Comparison of ENCODE assay signal across 9 mouse cellular contexts in the genomic region with DNA sequence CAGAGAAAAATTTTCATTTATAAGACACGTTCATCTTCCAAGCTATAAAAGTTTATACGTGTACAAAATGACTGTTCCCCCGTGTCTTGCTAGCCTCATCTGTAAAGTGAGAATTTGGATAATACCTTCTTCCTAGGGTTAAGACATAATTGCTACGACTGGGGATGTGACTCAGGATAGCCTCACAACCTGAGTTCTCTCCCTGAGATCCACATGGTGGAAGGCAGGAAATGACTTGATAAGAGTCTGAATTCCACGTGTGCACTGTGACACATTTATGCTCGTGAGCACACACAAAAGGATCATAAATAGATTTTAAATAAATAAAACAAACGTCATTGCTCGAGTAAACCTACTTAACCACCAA. TPM values are rescaled to one million over a fixed set of nuclear protein-coding genes. Genes with fewer than 3 reads are reported as not detected.
DNase-seq lines count a peak whose midpoint lies in the region; ATAC-seq lines count a peak whose summit lies in the region.
"Had no signal": no experiment of that assay in that cellular context is flagged by ENCODE, and none has a peak within 500 bp of the region (broad histone marks: within the 10 kb centered on the region; RNA-seq: fewer than 3 reads in every experiment).

No protein-coding gene starts in this region.

- no peaks in the 10 kb centered on the region for H3K9me3 ChIP-seq in hindbrain, embryonic 11.5 days (ENCODE audit: control insufficient read depth, low read length)
- H3K9me3 ChIP-seq in hindbrain, embryonic 10.5 days: 0 out of 2 replicates have a peak, but pooled peaks cover 3% of the 10 kb centered on the region
- no peaks in the 10 kb centered on the region; the same call in 1 of the 2 replicates for H3K9me3 ChIP-seq in midbrain, embryonic 13.5 days

- no peaks in the 10 kb centered on the region for H3K4me1 ChIP-seq in hindbrain, embryonic 11.5 days (replicated peaks; ENCODE audit: control insufficient read depth, insufficient read depth, low read length)
- H3K4me1 ChIP-seq in hindbrain, embryonic 10.5 days (replicated peaks): peaks cover 12% of the 10 kb centered on the region
- H3K4me1 ChIP-seq in midbrain, embryonic 13.5 days (replicated peaks): peaks cover 10% of the 10 kb centered on the region

- H3K9ac ChIP-seq in hindbrain, embryonic 11.5 days (ENCODE audit: low read depth, low read length): no peak overlapping the region
- no peak overlapping the region for H3K9ac ChIP-seq in midbrain, embryonic 13.5 days (replicated peaks)

- no peaks in the 10 kb centered on the region for H3K27me3 ChIP-seq in hindbrain, embryonic 11.5 days (ENCODE audit: control insufficient read depth, insufficient read depth, low read length)
- H3K27me3 ChIP-seq in hindbrain, embryonic 10.5 days (ENCODE audit: insufficient read depth, poor library complexity, severe bottlenecking): peaks cover 13% of the 10 kb centered on the region
- no peaks in the 10 kb centered on the region for H3K27me3 ChIP-seq in midbrain, embryonic 13.5 days

- no peak for DNase-seq in hindbrain, embryonic 11.5 days (ENCODE audit: low spot score)
- DNase-seq in hindbrain, embryonic 10.5 days (ENCODE audit: low spot score): no peak
- no peak for DNase-seq in gastrocnemius, adult 8-10 months (ENCODE audit: low spot score in 2 of 2)
- no peak for DNase-seq in thymus, postnatal 36 days

- H3K27ac ChIP-seq in hindbrain, embryonic 11.5 days (ENCODE audit: low read depth, low read length): no peak overlapping the region
- H3K27ac ChIP-seq in hindbrain, embryonic 10.5 days: no peak overlapping the region
- no peak overlapping the region for H3K27ac ChIP-seq in midbrain, embryonic 13.5 days

- H3K36me3 ChIP-seq in hindbrain, embryonic 11.5 days (ENCODE audit: control insufficient read depth, insufficient read depth, low read length): no peaks in the 10 kb centered on the region
- 0 out of 2 replicates have a peak, but pooled peaks cover 10% of the 10 kb centered on the region for H3K36me3 ChIP-seq in hindbrain, embryonic 10.5 days
- H3K36me3 ChIP-seq in midbrain, embryonic 13.5 days: no peaks in the 10 kb centered on the region

- no peak overlapping the region for H3K4me3 ChIP-seq in hindbrain, embryonic 11.5 days (ENCODE audit: low read depth, low read length)
- H3K4me3 ChIP-seq in hindbrain, embryonic 10.5 days: no peak overlapping the region
- H3K4me3 ChIP-seq in midbrain, embryonic 13.5 days (replicated peaks): no peak overlapping the region

- WGBS in hindbrain, embryonic 11.5 days: 55% methylated on average over 8 of the region's 8 CpGs
- WGBS in hindbrain, embryonic 10.5 days: 48% methylated on average over 8 of the region's 8 CpGs
- WGBS in midbrain, embryonic 13.5 days: 48% methylated on average over 8 of the region's 8 CpGs

- ATAC-seq in hindbrain, embryonic 11.5 days (ENCODE audit: low FRiP score): peak; percentile 65
- peak; percentile 9 for ATAC-seq in activated CD4-positive, CD25-positive, alpha-beta regulatory T cell, adult 4 months
- ATAC-seq in inflammation-experienced regulatory T-cells, adult 6 months: peak; percentile 43
- peak; percentile 68 for ATAC-seq in midbrain, embryonic 13.5 days
- ATAC-seq in erythroid progenitor cell, adult 5-6 weeks (replicated peaks; ENCODE audit: low FRiP score, poor library complexity, severe bottlenecking): no peak

- no peak overlapping the region for H3K4me2 ChIP-seq in hindbrain, embryonic 11.5 days (replicated peaks; ENCODE audit: low read depth, low read length)
- no peak overlapping the region for H3K4me2 ChIP-seq in midbrain, embryonic 13.5 days (replicated peaks)

RNA-seq across cellular contexts. Expression of gene Ccdc22, which starts 0.2 kb away (rescaled TPM):
- 22.4 and 25.8 TPM in 2 replicates for polyA plus RNA-seq in hindbrain, embryonic 11.5 days (2014; fragmentation: Nextera tagmentation; extraction: Ambion mirVana)
- polyA plus RNA-seq in hindbrain, embryonic 10.5 days (2016; fragmentation: Nextera tagmentation; extraction: Ambion mirVana): 33.5 and 34.4 TPM in 2 replicates
- polyA plus RNA-seq in activated CD4-positive, CD25-positive, alpha-beta regulatory T cell, adult 4 months (2017; shearing (Covaris generic)): 1 to 10 TPM; 7.3 to 9.1 TPM
- 10 to 100 TPM in 1 of 3 experiments, 1 to 10 TPM in 2; 6.3 to 12.1 (median 8.4) TPM for polyA plus RNA-seq in inflammation-experienced regulatory T-cells, adult 6 months (2017; shearing (Covaris generic))
- polyA plus RNA-seq in midbrain, embryonic 13.5 days (2015; fragmentation: Nextera tagmentation; extraction: Ambion mirVana): 30.4 and 30.8 TPM in 2 replicates
- total RNA-seq in erythroid progenitor cell, adult 5-6 weeks (2015; ENCODE audit: low replicate concordance): 8.6 and 9.2 TPM in 2 replicates
- total RNA-seq in erythroid progenitor cell, adult 5-6 weeks (2017; ENCODE audit: low replicate concordance): 12.0 and 17.3 TPM in 2 replicates
- total RNA-seq in gastrocnemius, adult 8-10 months (2022): 10 to 100 TPM; 10.1 to 13.8 (median 11.6) TPM

RNA-seq across cellular contexts. Expression of gene Cacna1f, which starts 1.3 kb away (rescaled TPM):
- polyA plus RNA-seq in hindbrain, embryonic 11.5 days (2014; fragmentation: Nextera tagmentation; extraction: Ambion mirVana): 0.04 TPM in 1 of 2 replicates, not detected in the other
- polyA plus RNA-seq in hindbrain, embryonic 10.5 days (2016; fragmentation: Nextera tagmentation; extraction: Ambion mirVana): not detected in 2 replicates
- polyA plus RNA-seq in activated CD4-positive, CD25-positive, alpha-beta regulatory T cell, adult 4 months (2017; shearing (Covaris generic)): not detected
- polyA plus RNA-seq in inflammation-experienced regulatory T-cells, adult 6 months (2017; shearing (Covaris generic)): not detected
- polyA plus RNA-seq in midbrain, embryonic 13.5 days (2015; fragmentation: Nextera tagmentation; extraction: Ambion mirVana): 0.17 TPM in 1 of 2 replicates, not detected in the other
- total RNA-seq in erythroid progenitor cell, adult 5-6 weeks (2015; ENCODE audit: low replicate concordance): not detected in 2 replicates
- not detected in 2 replicates for total RNA-seq in erythroid progenitor cell, adult 5-6 weeks (2017; ENCODE audit: low replicate concordance)
- not detected for total RNA-seq in gastrocnemius, adult 8-10 months (2022)
- total RNA-seq: ES-E14 had no signal

RNA-seq across cellular contexts. Expression of gene Ppp1r3f, which starts 31.5 kb away (rescaled TPM):
- polyA plus RNA-seq in hindbrain, embryonic 11.5 days (2014; fragmentation: Nextera tagmentation; extraction: Ambion mirVana): 1.3 and 1.6 TPM in 2 replicates
- polyA plus RNA-seq in hindbrain, embryonic 10.5 days (2016; fragmentation: Nextera tagmentation; extraction: Ambion mirVana): 2.5 and 2.8 TPM in 2 replicates
- polyA plus RNA-seq in activated CD4-positive, CD25-positive, alpha-beta regulatory T cell, adult 4 months (2017; shearing (Covaris generic)): 1 to 10 TPM; 4.4 to 6.5 TPM
- polyA plus RNA-seq in inflammation-experienced regulatory T-cells, adult 6 months (2017; shearing (Covaris generic)): 1 to 10 TPM; 3.8 to 6.3 (median 5.2) TPM
- polyA plus RNA-seq in midbrain, embryonic 13.5 days (2015; fragmentation: Nextera tagmentation; extraction: Ambion mirVana): 4.3 and 5.1 TPM in 2 replicates
- 10.1 TPM in 1 of 2 replicates, not detected in the other for total RNA-seq in erythroid progenitor cell, adult 5-6 weeks (2015; ENCODE audit: low replicate concordance)
- total RNA-seq in erythroid progenitor cell, adult 5-6 weeks (2017; ENCODE audit: low replicate concordance): 0.26 TPM in 1 of 2 replicates, not detected in the other
- total RNA-seq in gastrocnemius, adult 8-10 months (2022): 1 to 10 TPM; 2.4 to 4.7 (median 4.3) TPM

RNA-seq across cellular contexts. Expression of gene Foxp3, which starts 32.1 kb away (rescaled TPM):
- polyA plus RNA-seq in hindbrain, embryonic 11.5 days (2014; fragmentation: Nextera tagmentation; extraction: Ambion mirVana): 0.10 TPM in 1 of 2 replicates, not detected in the other
- polyA plus RNA-seq in hindbrain, embryonic 10.5 days (2016; fragmentation: Nextera tagmentation; extraction: Ambion mirVana): 0.07 and 0.08 TPM in 2 replicates
- polyA plus RNA-seq in activated CD4-positive, CD25-positive, alpha-beta regulatory T cell, adult 4 months (2017; shearing (Covaris generic)): 10 to 100 TPM; 31.5 to 37.6 TPM
- polyA plus RNA-seq in inflammation-experienced regulatory T-cells, adult 6 months (2017; shearing (Covaris generic)): 10 to 100 TPM; 17.9 to 43.3 (median 29.6) TPM
- polyA plus RNA-seq in midbrain, embryonic 13.5 days (2015; fragmentation: Nextera tagmentation; extraction: Ambion mirVana): 0.11 and 0.30 TPM in 2 replicates
- 2.2 and 3.8 TPM in 2 replicates for total RNA-seq in erythroid progenitor cell, adult 5-6 weeks (2015; ENCODE audit: low replicate concordance)
- total RNA-seq in erythroid progenitor cell, adult 5-6 weeks (2017; ENCODE audit: low replicate concordance): not detected in 2 replicates
- under 1 TPM in 2 of 4 experiments, not detected in 2; 0.19 to 0.59 TPM for total RNA-seq in gastrocnemius, adult 8-10 months (2022)

RNA-seq across cellular contexts. Expression of gene Syp, which starts 32.7 kb away (rescaled TPM):
- polyA plus RNA-seq in hindbrain, embryonic 11.5 days (2014; fragmentation: Nextera tagmentation; extraction: Ambion mirVana): 13.9 and 14.5 TPM in 2 replicates
- polyA plus RNA-seq in hindbrain, embryonic 10.5 days (2016; fragmentation: Nextera tagmentation; extraction: Ambion mirVana): 18.5 and 26.5 TPM in 2 replicates
- 1 to 10 TPM; 5.8 to 7.5 TPM for polyA plus RNA-seq in activated CD4-positive, CD25-positive, alpha-beta regulatory T cell, adult 4 months (2017; shearing (Covaris generic))
- polyA plus RNA-seq in inflammation-experienced regulatory T-cells, adult 6 months (2017; shearing (Covaris generic)): 1 to 10 TPM; 1.8 to 7.0 (median 7.0) TPM
- 87.9 and 88.4 TPM in 2 replicates for polyA plus RNA-seq in midbrain, embryonic 13.5 days (2015; fragmentation: Nextera tagmentation; extraction: Ambion mirVana)
- total RNA-seq in erythroid progenitor cell, adult 5-6 weeks (2015; ENCODE audit: low replicate concordance): not detected in 2 replicates
- total RNA-seq in erythroid progenitor cell, adult 5-6 weeks (2017; ENCODE audit: low replicate concordance): 0.51 TPM in 1 of 2 replicates, not detected in the other
- total RNA-seq in gastrocnemius, adult 8-10 months (2022): 1 to 10 TPM in 3 of 4 experiments, under 1 TPM in 1; 0.73 to 4.3 (median 2.2) TPM
